Mouse (Mus musculus) brain, embryonic 14.5 days (tissue): ENCODE measurements around the gene Cep170b. TPM values are rescaled to one million over a fixed set of nuclear protein-coding genes. Genes with fewer than 3 reads are reported as not detected.

ENCODE experiments used
- DNase-seq: peaks from one replicate; pipeline ENCODE4 v3.0.0-alpha.2; 2011; ENCODE audit warnings: low read depth
- CTCF ChIP-seq: fragments of 200-500 bp; IDR thresholded peaks from 2 replicates; pipeline ENCODE4 v1.5.1; 2012; ENCODE audit warnings: inconsistent platforms, mild to moderate bottlenecking, moderate library complexity, borderline replicate concordance; ENCODE audit not compliant: insufficient read depth, insufficient read length; ENCODE audit errors: extremely low read depth
- POLR2A ChIP-seq: fragments of 200-500 bp; IDR thresholded peaks from 2 replicates; pipeline ENCODE4 v1.6.1; 2012; ENCODE audit warnings: mild to moderate bottlenecking, inconsistent platforms, borderline replicate concordance; ENCODE audit not compliant: poor library complexity, insufficient read depth, insufficient read length, severe bottlenecking; ENCODE audit errors: extremely low read depth
- polyA plus RNA-seq: library from polyadenylated mRNA; depleted of rRNA; stranded (reverse); fragments of >200 nt; gene quantifications from 2 replicates; pipeline ENCODE4 v1.2.3, GENCODE M21; 2012; rRNA removed

Cep170b gene
- polyA plus RNA-seq: 48.8 and 82.9 TPM in 2 replicates

DNA sequence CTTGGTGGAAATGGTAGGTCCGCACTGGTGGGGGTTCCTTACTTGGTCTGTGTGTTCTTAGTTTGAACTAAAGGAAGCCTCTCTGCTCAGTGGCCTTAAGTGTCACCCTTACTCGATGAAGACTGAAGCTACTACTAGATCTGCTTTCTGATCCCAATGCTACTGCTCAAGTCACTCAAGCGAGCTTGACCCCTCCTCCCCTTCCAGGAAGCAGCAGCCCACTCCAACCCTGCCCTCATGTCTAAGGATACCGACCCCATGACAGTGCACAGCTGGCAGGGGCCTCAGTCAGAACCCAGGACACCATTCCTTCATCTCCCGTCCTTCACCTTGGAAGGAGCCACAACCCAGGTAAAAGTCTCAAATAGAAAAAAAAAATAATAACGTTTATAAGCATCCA lies at the start of gene Cep170b:
Gene Cep170b, plus strand, starts transcription at position 240 of the 400 bp plus-strand sequence.
- TF ChIP-seq CTCF: no peak
- no peak for TF ChIP-seq POLR2A
- no peak for DNase-seq

DNA sequence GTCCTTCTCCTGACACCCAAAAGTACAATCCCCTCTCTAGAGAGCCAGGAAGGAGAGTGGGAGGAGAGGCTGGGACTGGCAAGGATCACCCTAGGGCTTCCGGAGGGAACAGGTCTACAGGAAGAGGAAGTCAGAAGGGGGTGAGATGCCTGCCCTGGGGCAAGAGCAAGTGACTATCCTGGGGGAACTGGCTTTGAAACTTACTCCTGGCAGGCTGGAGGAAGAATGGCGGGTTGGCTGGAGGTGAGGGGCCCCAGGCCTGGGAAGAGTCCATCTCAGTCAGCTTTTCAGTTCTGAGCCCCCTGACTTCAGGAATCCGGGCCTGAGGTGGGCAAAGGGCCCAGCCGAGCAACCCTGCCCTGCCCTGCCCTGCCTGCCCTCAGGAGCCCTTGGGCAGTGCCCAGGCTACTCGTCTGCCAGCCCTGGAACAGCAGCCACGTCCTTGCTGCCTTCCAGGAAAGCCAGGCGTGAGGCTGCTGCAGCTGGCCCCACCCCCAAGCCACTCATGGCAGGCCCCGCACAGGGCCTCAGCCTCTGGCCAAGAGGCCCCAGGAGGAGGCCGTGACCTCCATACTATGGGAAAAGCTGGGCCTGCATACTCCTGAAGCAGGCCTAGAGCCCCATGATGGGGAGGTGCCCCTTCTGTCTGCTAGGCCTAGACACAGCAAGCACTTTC lies 49.4 kb upstream of the Cep170b start:
- DNase-seq: no peak
- TF ChIP-seq POLR2A (no peak), CTCF (no peak)

DNA sequence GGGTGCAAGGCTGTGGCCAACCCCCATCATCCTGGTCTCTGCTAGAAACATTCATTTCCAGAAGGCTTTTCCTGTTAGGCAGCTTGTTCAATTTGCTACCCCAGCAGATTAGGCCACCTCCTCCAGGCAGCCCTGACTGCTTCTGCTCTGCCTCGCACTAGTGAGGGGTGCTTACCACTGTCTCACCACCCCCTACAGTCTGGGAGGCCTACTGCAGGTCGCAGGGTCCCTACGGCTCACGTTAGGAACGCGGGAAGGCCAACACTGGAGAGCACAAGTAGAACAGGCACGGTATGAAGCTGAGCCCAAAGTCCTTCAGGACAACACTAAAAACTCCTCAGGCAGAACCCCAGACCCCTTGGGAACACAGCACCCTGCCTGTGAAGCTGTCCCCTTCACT lies 48.4 kb upstream of the Cep170b start:
- no peak for TF ChIP-seq POLR2A
- TF ChIP-seq CTCF: no peak; the same call in 1 of the 2 replicates
- DNase-seq: no peak

DNA sequence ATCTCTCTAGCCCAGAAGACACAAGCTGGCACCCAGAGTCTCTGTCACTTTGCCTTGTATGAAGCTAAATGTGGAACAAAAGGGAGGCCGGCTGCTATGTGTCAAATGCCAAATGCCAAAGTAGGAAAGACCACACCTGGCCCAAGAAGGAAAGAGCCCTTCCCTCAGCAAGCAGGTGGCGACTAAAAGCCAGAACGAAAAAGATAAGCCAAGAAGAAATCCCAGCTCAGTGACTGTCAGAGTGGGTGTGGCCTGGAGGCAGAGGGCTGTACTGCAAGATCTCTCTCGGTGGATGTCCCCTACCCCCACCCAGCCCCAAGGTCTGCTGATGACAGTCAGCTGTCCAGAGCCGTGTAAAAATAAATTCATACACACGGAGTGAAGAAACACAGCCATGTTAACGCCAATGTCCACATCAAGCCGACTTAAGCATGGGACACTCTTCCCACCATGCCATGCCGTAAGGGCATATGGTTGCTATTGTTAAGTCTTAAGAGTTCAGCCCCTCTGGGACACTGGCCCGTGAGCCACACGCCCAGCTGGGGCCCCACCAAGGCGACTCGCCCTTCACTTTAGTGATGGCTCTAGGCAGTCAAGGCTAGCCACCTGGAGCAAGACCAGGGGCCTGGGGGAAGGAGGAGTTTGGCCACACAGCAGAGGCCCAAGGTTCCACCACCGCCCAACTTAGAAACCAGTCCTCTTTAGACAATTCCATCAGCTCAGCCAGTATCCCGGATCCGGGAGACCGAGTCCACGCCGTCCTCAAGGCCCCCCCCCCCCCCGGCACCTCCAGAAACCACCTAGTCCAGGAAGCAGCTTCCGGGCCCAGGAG lies 47.3 kb upstream of the Cep170b start:
- TF ChIP-seq POLR2A (no peak), CTCF (peak; percentile 41; the same call in 1 of the 2 replicates)
- peak; percentile 67 for DNase-seq

DNA sequence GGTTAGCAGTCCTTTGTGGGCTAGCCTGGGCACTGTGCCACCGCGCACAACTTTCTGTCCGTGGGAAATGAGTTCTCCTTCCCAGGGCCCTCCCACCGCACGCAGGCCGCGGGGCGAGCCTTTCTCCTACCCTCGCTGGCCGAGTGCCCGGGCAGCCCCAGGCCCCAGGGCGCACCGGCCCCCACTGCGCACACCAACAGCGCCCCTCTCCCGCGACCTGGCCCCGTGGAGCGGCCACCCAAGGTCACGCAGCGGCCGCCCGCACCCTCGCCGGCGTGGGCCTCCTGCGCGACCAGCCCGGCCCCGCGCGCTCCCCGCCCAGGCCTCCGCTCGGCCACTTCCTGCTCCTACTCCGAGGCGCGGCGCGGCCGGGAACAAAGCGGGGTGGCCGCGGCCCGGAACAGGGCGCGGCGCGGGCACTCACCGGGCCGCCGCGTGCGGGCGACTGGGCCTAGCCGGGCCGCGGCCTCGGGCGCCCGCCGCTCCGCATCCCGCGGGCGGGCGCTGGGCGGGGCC lies 46.6 kb upstream of the Cep170b start:
- no peak for TF ChIP-seq CTCF
- TF ChIP-seq POLR2A: no peak
- DNase-seq: peak; percentile 65

DNA sequence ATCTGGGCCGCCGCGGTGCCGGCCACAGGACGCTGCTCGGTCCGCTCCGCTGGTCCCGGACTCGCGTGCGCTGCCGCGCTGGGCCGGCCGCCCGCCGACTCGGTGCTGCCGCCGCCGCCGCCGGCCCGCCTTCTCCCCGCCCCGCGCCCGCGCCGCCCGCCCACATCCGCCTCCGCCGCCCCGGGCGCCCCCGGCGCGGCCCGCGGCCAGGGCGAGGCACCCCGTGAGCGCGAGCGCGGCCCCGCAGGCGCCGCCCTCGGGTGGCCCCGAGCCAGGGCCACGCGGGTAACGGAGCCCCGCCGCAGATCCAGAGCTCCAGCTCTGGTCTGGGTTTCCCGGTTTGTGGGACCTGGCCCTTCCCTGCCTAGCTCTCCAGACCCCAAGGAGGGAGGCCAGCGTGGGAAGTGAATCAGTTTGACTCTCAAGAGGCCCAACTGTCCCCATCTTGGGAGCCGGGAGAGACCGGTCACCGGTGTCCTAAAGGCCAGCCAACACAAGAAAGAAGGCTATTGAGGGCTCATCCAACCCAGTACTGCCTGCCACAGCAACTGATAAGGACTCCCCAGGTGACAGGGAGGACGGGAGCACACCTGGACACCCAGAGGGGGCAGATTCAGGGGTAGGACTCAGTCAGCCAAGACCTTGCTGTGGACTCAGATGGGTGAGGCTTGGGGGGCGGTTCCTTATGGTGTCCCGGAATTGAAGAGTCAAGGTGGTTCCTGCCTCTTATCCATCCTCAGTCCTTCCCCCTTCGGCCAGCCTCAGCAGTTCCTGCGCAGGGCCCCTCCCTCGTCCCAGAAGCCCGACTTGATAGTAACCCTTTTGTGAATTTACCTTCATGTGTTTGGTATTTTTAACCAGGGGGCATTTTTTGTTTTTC lies 45.9 kb upstream of the Cep170b start, which contains the start of gene Akt1:
Gene Akt1, minus strand, starts transcription at position 753 of the 880 bp plus-strand sequence.
- peak; percentile 56 for DNase-seq
- TF ChIP-seq POLR2A (no peak; the same call in 1 of the 2 replicates), CTCF (no peak)

DNA sequence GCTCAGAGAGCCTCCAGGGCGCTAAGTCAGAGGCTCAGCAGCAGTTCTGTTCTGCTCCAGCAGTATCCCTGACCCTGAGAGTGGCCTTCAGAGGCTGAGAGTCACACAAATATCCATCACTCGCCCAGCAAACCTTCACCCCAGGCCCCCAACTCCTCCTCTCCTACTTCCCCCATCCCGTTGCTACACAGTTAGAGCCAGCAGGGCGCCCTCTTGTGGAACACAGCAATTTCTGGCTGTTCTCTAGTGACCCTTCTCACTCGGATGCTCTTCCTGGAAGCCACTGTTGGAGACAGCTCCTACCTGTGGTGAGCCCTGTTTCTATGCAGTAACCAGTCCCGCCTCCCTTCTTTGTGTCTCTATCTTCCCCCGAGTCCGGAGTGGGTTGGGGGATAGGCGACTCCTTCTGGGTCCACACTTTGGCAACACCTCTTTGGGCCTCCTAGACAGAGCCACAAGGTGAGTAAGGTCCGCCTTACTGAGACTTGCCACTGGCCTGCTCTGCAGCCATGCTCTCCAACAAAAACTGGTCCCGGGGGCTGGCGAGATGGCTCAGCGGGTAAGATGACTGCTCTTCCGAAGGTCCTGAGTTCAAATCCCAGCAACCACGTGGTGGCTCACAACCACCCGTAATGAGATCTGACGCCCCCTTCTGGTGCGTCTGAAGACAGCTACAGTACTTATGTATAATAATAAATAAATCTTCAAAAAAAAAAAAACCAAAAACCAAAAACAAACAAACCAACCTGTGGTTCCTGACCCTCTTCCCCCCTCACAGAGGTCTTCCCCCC lies 44.8 kb upstream of the Cep170b start:
- peak; percentile 90 for TF ChIP-seq CTCF
- TF ChIP-seq POLR2A: no peak
- DNase-seq: peak; percentile 93

DNA sequence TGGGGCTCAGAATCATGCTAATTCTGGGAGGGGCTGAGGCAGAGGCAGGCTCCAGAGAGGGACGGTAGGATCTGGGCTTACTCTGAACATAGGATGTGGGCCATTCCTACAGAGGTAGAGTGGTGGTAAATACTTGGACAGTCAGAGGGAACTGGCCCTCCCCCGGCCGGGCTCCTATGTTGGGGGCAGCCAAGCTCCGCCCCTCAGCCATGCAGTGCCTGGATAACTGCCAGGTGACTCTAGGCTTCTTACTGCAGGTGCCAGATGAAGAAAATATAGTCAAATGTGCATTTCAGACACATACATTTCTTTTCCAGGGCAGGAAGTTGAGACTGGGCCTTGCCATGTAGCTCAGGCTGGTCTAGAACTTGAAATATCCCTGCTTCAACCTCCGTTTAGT lies 43.2 kb upstream of the Cep170b start:
- DNase-seq: no peak
- no peak for TF ChIP-seq CTCF
- TF ChIP-seq POLR2A: no peak

DNA sequence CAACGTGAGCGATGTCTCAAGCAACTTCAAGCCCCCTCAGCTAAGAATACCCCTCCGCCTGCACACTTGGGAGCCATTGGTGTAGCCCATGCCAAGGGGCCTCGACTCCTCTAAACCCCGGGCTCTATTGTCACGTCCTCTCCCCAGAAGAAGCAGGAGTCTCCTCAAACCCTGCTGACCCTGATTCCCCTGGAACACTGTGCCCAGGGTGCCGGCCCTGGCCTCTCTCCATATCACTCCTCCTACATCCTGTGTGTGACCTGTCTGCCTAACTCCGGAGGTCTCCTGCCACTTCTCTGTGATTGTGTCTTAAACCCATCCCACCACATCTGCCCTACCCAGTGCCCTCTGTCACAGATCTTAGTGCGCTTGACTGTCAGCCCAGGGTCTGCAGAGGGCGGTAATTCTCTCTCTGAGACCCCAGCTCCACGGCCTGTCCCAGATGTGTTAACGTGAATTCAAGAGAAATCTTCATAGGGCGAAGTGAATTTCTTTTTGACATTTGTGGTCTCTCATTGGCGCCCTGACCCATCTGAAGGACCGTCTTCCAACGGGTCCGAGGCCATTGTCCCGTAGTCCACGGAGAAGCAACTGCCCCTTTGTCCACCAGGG lies 42.2 kb upstream of the Cep170b start:
- peak; percentile 24 for DNase-seq
- TF ChIP-seq CTCF (no peak), POLR2A (no peak)
